Mouse (Mus musculus): ENCODE data around the gene Gm21987. TPM values are rescaled to one million over a fixed set of nuclear protein-coding genes. Genes with fewer than 3 reads are reported as not detected.

Gm21987 gene
- total RNA-seq, 2 experiments from 2014 or later, result not detected

GRCm38 (mm10) chr16:38392126-38392894 is 45.5 kb downstream of the Gm21987 start:
- DNase-seq (ENCODE audit: low spot score in 2 of 2), result no peak

- DNase-seq (ENCODE audit: low spot score in 2 of 2), result no peak
Measured at GRCm38 (mm10) chr16:38394191-38394618, 47.4 kb downstream of the Gm21987 start.

- no peak for DNase-seq (ENCODE audit: low spot score in 2 of 2)
Measured at GRCm38 (mm10) chr16:38395060-38395730, 48.4 kb downstream of the Gm21987 start.

- DNase-seq (ENCODE audit: low spot score in 2 of 2), result peak; percentile 60 to 80
Measured at GRCm38 (mm10) chr16:38396155-38396554, 49.3 kb downstream of the Gm21987 start.

GRCm38 (mm10) chr16:38398266-38398665 is 51.4 kb downstream of the Gm21987 start:
- DNase-seq (ENCODE audit: low spot score in 2 of 2), result no peak

GRCm38 (mm10) chr16:38399076-38399475 is 52.2 kb downstream of the Gm21987 start:
- DNase-seq (ENCODE audit: low spot score in 2 of 2), result no peak

GRCm38 (mm10) chr16:38399531-38400231 is 52.8 kb downstream of the Gm21987 start:
- peak in 1 of 2 experiments; percentile 47 for DNase-seq (ENCODE audit: low spot score in 2 of 2)

- no peak for DNase-seq (ENCODE audit: low spot score in 2 of 2)
Measured at GRCm38 (mm10) chr16:38400311-38400960, 53.6 kb downstream of the Gm21987 start.

GRCm38 (mm10) chr16:38401468-38401867 is 54.6 kb downstream of the Gm21987 start:
- DNase-seq (ENCODE audit: low spot score in 2 of 2), result no peak

- no peak for DNase-seq (ENCODE audit: low spot score in 2 of 2)
Measured at GRCm38 (mm10) chr16:38403639-38404038, 56.8 kb downstream of the Gm21987 start.

- no peak for DNase-seq (ENCODE audit: low spot score in 2 of 2)
Measured at GRCm38 (mm10) chr16:38406293-38406692, 59.5 kb downstream of the Gm21987 start.

- no peak for DNase-seq (ENCODE audit: low spot score in 2 of 2)
Measured at GRCm38 (mm10) chr16:38406708-38407107, 59.9 kb downstream of the Gm21987 start.

GRCm38 (mm10) chr16:38407584-38407983 is 60.7 kb downstream of the Gm21987 start:
- DNase-seq (ENCODE audit: low spot score in 2 of 2), result no peak

GRCm38 (mm10) chr16:38408416-38408815 is 61.6 kb downstream of the Gm21987 start:
- no peak for DNase-seq (ENCODE audit: low spot score in 2 of 2)

Other genes with a start within 250 kb of the Gm21987 start
- 1 to 10 TPM in 1 of 2 experiments, under 1 TPM in 1; 0.70 to 4.3 TPM for gene Nr1i2, start 52.2 kb upstream of the Gm21987 start, total RNA-seq (2021)
- 1 to 10 TPM in 1 of 2 experiments, under 1 TPM in 1; 0.56 to 1.1 TPM for gene Maats1, start 4.9 kb upstream of the Gm21987 start, total RNA-seq (2021)
- 100 to 1,000 TPM; 171 to 172 TPM for gene Cox17, start within 50 bp of the Gm21987 start, total RNA-seq (2021)
- 1 to 10 TPM; 2.1 to 2.8 TPM for gene Popdc2, start 15.2 kb downstream of the Gm21987 start, total RNA-seq (2021)
- gene Pla1a, start 86.1 kb downstream of the Gm21987 start, total RNA-seq (2021), result 10 to 100 TPM; 27.9 to 28.6 TPM
- 10 to 100 TPM; 54.7 to 55.4 TPM for gene Adprh, start 105.7 kb downstream of the Gm21987 start, total RNA-seq (2021)
- gene Cd80, start 108.5 kb downstream of the Gm21987 start, total RNA-seq (2021), result under 1 TPM; 0.73 to 0.95 TPM
- gene Timmdc1, start 175.6 kb downstream of the Gm21987 start, total RNA-seq (2021), result 10 to 100 TPM; 26.4 to 32.2 TPM
- 10 to 100 TPM; 31.7 to 33.7 TPM for gene Poglut1, start 203.2 kb downstream of the Gm21987 start, total RNA-seq (2021)
- 10 to 100 TPM; 71.9 to 75.7 TPM for gene Tmem39a, start 211.7 kb downstream of the Gm21987 start, total RNA-seq (2021)